Mouse (Mus musculus) CH12.LX (cell line): Measurements from ENCODE around the gene Ulbp1.
A peak's percentile ranks its signal among the peaks of the same experiment; 100 is the strongest.

Experiments used
- CHD1 ChIP-seq: IDR thresholded peaks from 2 replicates; pipeline ENCODE4 v1.6.1; 2012; ENCODE audit warnings: low read depth, low read length, improper control_type of control experiment, inconsistent platforms
- CTCF ChIP-seq, 2 experiments: IDR thresholded peaks in 1 of 2; conservative IDR thresholded peaks in 1 of 2; 2 replicates each; pipeline ENCODE4 v1.5.1; 2011 to 2012; ENCODE audit warnings: low read depth in 2 of 2, low read length in 2 of 2, improper control_type of control experiment in 1 of 2, inconsistent platforms in 1 of 2, mild to moderate bottlenecking in 1 of 2, moderate library complexity in 1 of 2
- EP300 ChIP-seq: IDR thresholded peaks from 2 replicates; pipeline ENCODE4 v1.6.1; 2011; ENCODE audit warnings: low read length, improper control_type of control experiment
- GABPA ChIP-seq: IDR thresholded peaks from 2 replicates; pipeline ENCODE4 v1.6.1; 2012; ENCODE audit warnings: low read depth, low read length, improper control_type of control experiment, inconsistent platforms; ENCODE audit not compliant: insufficient replicate concordance
- JUND ChIP-seq: conservative IDR thresholded peaks from 2 replicates; pipeline ENCODE4 v1.6.1; 2011; ENCODE audit warnings: low read depth, low read length, improper control_type of control experiment
- MAX ChIP-seq: IDR thresholded peaks from 2 replicates; pipeline ENCODE4 v1.6.1; 2011; ENCODE audit warnings: low read length, improper control_type of control experiment
- MYC ChIP-seq: IDR thresholded peaks from 2 replicates; pipeline ENCODE4 v1.6.1; 2011; ENCODE audit warnings: low read depth, mild to moderate bottlenecking, improper control_type of control experiment, low read length
- POLR2A ChIP-seq: IDR thresholded peaks from 2 replicates; pipeline ENCODE4 v1.6.1; 2011; ENCODE audit warnings: low read depth, mild to moderate bottlenecking, improper control_type of control experiment, low read length
- POLR2AphosphoS2 ChIP-seq: IDR thresholded peaks from 2 replicates; pipeline ENCODE4 v1.6.1; 2011; ENCODE audit warnings: low read depth, low read length, improper control_type of control experiment
- UBTF ChIP-seq: IDR thresholded peaks from 2 replicates; pipeline ENCODE4 v1.6.1; 2012; ENCODE audit warnings: low read depth, mild to moderate bottlenecking, inconsistent platforms, low read length, improper control_type of control experiment, moderate library complexity
- USF1 ChIP-seq: IDR thresholded peaks from 2 replicates; pipeline ENCODE4 v1.6.1; 2014; ENCODE audit warnings: low read depth, mild to moderate bottlenecking, inconsistent platforms, low read length, improper control_type of control experiment
- ZMIZ1 ChIP-seq: IDR thresholded peaks from 2 replicates; pipeline ENCODE4 v1.6.1; 2012; ENCODE audit warnings: low read depth, mild to moderate bottlenecking, inconsistent platforms, low read length, improper control_type of control experiment
- ZNF384 ChIP-seq: IDR thresholded peaks from 2 replicates; pipeline ENCODE4 v1.6.1; 2012; ENCODE audit warnings: low read depth, low read length, improper control_type of control experiment, inconsistent platforms

DNA sequence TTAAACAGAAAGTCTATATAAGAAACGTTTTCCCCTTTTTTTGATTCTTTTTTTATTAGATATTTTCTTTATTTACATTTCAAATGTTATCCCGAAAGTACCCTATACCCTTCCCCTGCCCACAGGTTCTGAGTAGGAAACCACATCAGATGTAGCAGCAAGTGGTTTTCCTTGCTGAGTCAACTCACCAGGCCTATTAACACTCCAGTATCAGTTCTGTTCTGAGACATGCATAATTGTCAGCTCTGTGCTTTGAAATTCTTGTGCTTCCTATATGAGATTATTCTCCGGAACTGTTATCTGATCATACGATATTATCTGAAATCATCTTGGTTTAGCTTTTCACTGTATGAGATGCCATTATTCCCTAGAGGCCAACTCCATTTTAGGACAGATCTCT is 10.2 kb upstream of the Ulbp1 start:
- TF ChIP-seq GABPA (no peak), EP300 (peak; percentile 96), CHD1 (no peak), UBTF (no peak), ZMIZ1 (no peak), CTCF (conservative IDR thresholded peaks at IDR 0.05 in 1 of 2, IDR thresholded peaks at IDR 0.05 in 1 of 2; ENCODE audit: low read depth in 2 of 2, low read length in 2 of 2) (no peak), MYC (no peak; the same call in 1 of the 2 replicates), USF1 (no peak), MAX (no peak), POLR2A (no peak), JUND (peak; percentile 93), POLR2AphosphoS2 (no peak), ZNF384 (no peak)
